Mouse (Mus musculus) liver, postnatal 0 days (tissue): Measurements from ENCODE around the gene Lamb1. TPM values are rescaled to one million over a fixed set of nuclear protein-coding genes. Genes with fewer than 3 reads are reported as not detected.
A peak's percentile ranks its signal among the peaks of the same experiment; 100 is the strongest.

Experiments used
- ATAC-seq: fragments of 200-750 bp; cut with Nextera tagmentation; 2 replicates; pipeline ENCODE4 v1.8.0; 2017; ENCODE audit warnings: mild to moderate bottlenecking, moderate library complexity
- DNase-seq: peaks from one replicate; pipeline ENCODE4 v3.0.0-alpha.2; 2016
- H3K27ac ChIP-seq: fragments of 300-500 bp; sonication (generic); 2 replicates; pipeline ENCODE4 v1.5.1; 2014; ENCODE audit warnings: antibody characterized with exemption, moderate library complexity, mild to moderate bottlenecking, low read depth
- H3K27me3 ChIP-seq: fragments of 300-500 bp; sonication (generic); 2 replicates; pipeline ENCODE4 v1.6.1; 2014; ENCODE audit warnings: low read length, control low read depth, mixed read lengths; ENCODE audit not compliant: insufficient read depth
- H3K36me3 ChIP-seq: fragments of 300-500 bp; sonication (generic); replicated peaks from 2 replicates; pipeline ENCODE4 v1.6.1; 2014; ENCODE audit warnings: mild to moderate bottlenecking, control low read depth, low read length, moderate library complexity, mixed read lengths; ENCODE audit not compliant: insufficient read depth
- H3K4me1 ChIP-seq: fragments of 300-500 bp; sonication (generic); 2 replicates; pipeline ENCODE4 v1.6.1; 2014; ENCODE audit warnings: antibody characterized with exemption, mild to moderate bottlenecking, control low read depth; ENCODE audit not compliant: insufficient read depth
- H3K4me2 ChIP-seq: fragments of 300-500 bp; sonication (generic); 2 replicates; pipeline ENCODE4 v1.6.1; 2014; ENCODE audit warnings: low read depth, mild to moderate bottlenecking, low read length, moderate library complexity, mixed read lengths
- H3K4me3 ChIP-seq: fragments of 300-500 bp; sonication (generic); 2 replicates; pipeline ENCODE4 v1.5.1; 2014; ENCODE audit warnings: low read depth, low read length
- H3K9ac ChIP-seq: fragments of 300-500 bp; sonication (generic); replicated peaks from 2 replicates; pipeline ENCODE4 v1.6.1; 2014; ENCODE audit warnings: mild to moderate bottlenecking, moderate library complexity
- H3K9me3 ChIP-seq: fragments of 300-500 bp; sonication (generic); 2 replicates; pipeline ENCODE4 v1.6.1; 2016; ENCODE audit warnings: mild to moderate bottlenecking, control low read depth, low read length, mixed read lengths
- CTCF ChIP-seq: sonication (generic); IDR thresholded peaks from 2 replicates; pipeline ENCODE4 v1.5.1; 2016; ENCODE audit warnings: antibody characterized with exemption, low read depth
- EP300 ChIP-seq: IDR thresholded peaks from 2 replicates; pipeline ENCODE4 v1.6.1; 2016; ENCODE audit warnings: antibody characterized with exemption, low read depth, mild to moderate bottlenecking
- whole genome bisulfite sequencing: fragments of 180-500 bp; shearing (Covaris S2); extraction: QIAGEN DNeasy Blood & Tissue Kit; methylation state at CpG from one replicate; pipeline ENCODE4 v1.1.7; 2014; ENCODE audit not compliant: insufficient replicate concordance; 5-methylcytosine and 5-hydroxymethylcytosine counted together
- polyA plus RNA-seq: library from polyadenylated mRNA; unstranded; fragments of >200 nt; fragmentation: Nextera tagmentation; extraction: Ambion mirVana; gene quantifications from 2 replicates; pipeline ENCODE4 v1.2.1, GENCODE M21; 2015

Lamb1 gene
- polyA plus RNA-seq, 1 experiment from 2014 or later = 3.1 TPM

- Histone ChIP-seq H3K27me3 (no peaks in the 10 kb centered on the region), H3K4me3 (no peak overlapping the region), H3K9ac (no peak overlapping the region), H3K4me2 (no peak overlapping the region), H3K36me3 (no peaks in the 10 kb centered on the region), H3K27ac (no peak overlapping the region), H3K4me1 (no peaks in the 10 kb centered on the region), H3K9me3 (no peaks in the 10 kb centered on the region)
- ATAC-seq = no peak
- DNase-seq = no peak
- 82% methylated on average over 13 of the region's 13 CpGs for WGBS
- no peak for TF ChIP-seq CTCF
- TF ChIP-seq EP300 = no peak
These were observed 55.8 kb downstream of the Lamb1 start for GRCm38 (mm10) chr12:31320817-31321216.

- Histone ChIP-seq H3K9me3 (no peaks in the 10 kb centered on the region), H3K4me1 (no peaks in the 10 kb centered on the region), H3K27me3 (no peaks in the 10 kb centered on the region), H3K4me2 (no peak overlapping the region), H3K4me3 (no peak overlapping the region), H3K36me3 (no peaks in the 10 kb centered on the region), H3K9ac (no peak overlapping the region), H3K27ac (no peak overlapping the region)
- 87% methylated on average over 1 of the region's 1 CpGs for whole genome bisulfite sequencing
- DNase-seq (no peak), ATAC-seq (no peak)
- TF ChIP-seq CTCF (no peak), EP300 (no peak)
These were observed 56.5 kb downstream of the Lamb1 start for GRCm38 (mm10) chr12:31321532-31321931.

- Histone ChIP-seq H3K9me3 (no peaks in the 10 kb centered on the region), H3K36me3 (no peaks in the 10 kb centered on the region), H3K9ac (no peak overlapping the region), H3K4me3 (no peak overlapping the region), H3K27me3 (no peaks in the 10 kb centered on the region), H3K4me2 (no peak overlapping the region), H3K4me1 (no peaks in the 10 kb centered on the region), H3K27ac (no peak overlapping the region)
- no peak for DNase-seq
- no peak for TF ChIP-seq EP300
- TF ChIP-seq CTCF = no peak
- ATAC-seq = no peak
- 79% methylated on average over 9 of the region's 9 CpGs for WGBS
These were observed 58.2 kb downstream of the Lamb1 start for GRCm38 (mm10) chr12:31323136-31323695.

GRCm38 (mm10) chr12:31327139-31327538 is 62.1 kb downstream of the Lamb1 start:
- Histone ChIP-seq H3K9ac (no peak overlapping the region), H3K9me3 (no peaks in the 10 kb centered on the region), H3K4me1 (no peaks in the 10 kb centered on the region), H3K27me3 (no peaks in the 10 kb centered on the region), H3K4me3 (no peak overlapping the region), H3K36me3 (peaks cover 6% of the 10 kb centered on the region), H3K4me2 (no peak overlapping the region), H3K27ac (no peak overlapping the region)
- TF ChIP-seq EP300 (no peak), CTCF (no peak)
- ATAC-seq = no peak
- 86% methylated on average over 9 of the region's 9 CpGs for WGBS
- DNase-seq = no peak

GRCm38 (mm10) chr12:31333261-31333660 is 68.2 kb downstream of the Lamb1 start:
- no peaks in the 10 kb centered on the region for H3K4me1 ChIP-seq
- H3K27me3 ChIP-seq = no peaks in the 10 kb centered on the region
- peaks cover 52% of the 10 kb centered on the region for H3K36me3 ChIP-seq
- no peak overlapping the region for H3K9ac ChIP-seq
- no peak for ATAC-seq
- H3K27ac ChIP-seq = no peak overlapping the region
- no peak overlapping the region for H3K4me2 ChIP-seq
- no peak for TF ChIP-seq CTCF
- TF ChIP-seq EP300 = no peak
- DNase-seq = no peak
- H3K4me3 ChIP-seq = no peak overlapping the region
- WGBS = 97% methylated on average over 1 of the region's 1 CpGs
- H3K9me3 ChIP-seq = no peaks in the 10 kb centered on the region

GRCm38 (mm10) chr12:31350191-31350943 is 85.3 kb downstream of the Lamb1 start:
- Histone ChIP-seq H3K9ac (peak overlapping the region; percentile 97), H3K4me2 (peak overlapping the region; percentile 91), H3K27me3 (no peaks in the 10 kb centered on the region), H3K36me3 (peaks cover 14% of the 10 kb centered on the region), H3K9me3 (no peaks in the 10 kb centered on the region), H3K4me3 (peak overlapping the region; percentile 88), H3K27ac (peak overlapping the region; percentile 92), H3K4me1 (peaks cover 13% of the 10 kb centered on the region; the same call in 1 of the 2 replicates)
- peak; percentile 1; the same call in 1 of the 2 replicates for ATAC-seq
- no peak for TF ChIP-seq CTCF
- TF ChIP-seq EP300 = no peak
- no peak for DNase-seq
- WGBS = 14% methylated on average over 15 of the region's 15 CpGs
